Mouse (Mus musculus) heart, postnatal 0 days (tissue): Measurements from ENCODE around the gene Gck. TPM values are rescaled to one million over a fixed set of nuclear protein-coding genes. Genes with fewer than 3 reads are reported as not detected.

Experiments
- ATAC-seq: fragments of 200-750 bp; cut with Nextera tagmentation; 2 replicates; pipeline ENCODE4 v1.8.0; 2017; ENCODE audit warnings: low read depth, moderate number of reproducible peaks, moderate library complexity; ENCODE audit not compliant: insufficient read depth
- DNase-seq: peaks from one replicate; pipeline ENCODE4 v3.0.0-alpha.2; 2016; ENCODE audit warnings: low spot score
- H3K27ac ChIP-seq: fragments of 300-500 bp; sonication (generic); 2 replicates; pipeline ENCODE4 v1.5.1; 2014; ENCODE audit warnings: low read depth, mild to moderate bottlenecking
- H3K27me3 ChIP-seq: fragments of 300-500 bp; sonication (generic); 2 replicates; pipeline ENCODE4 v1.6.1; 2014; ENCODE audit warnings: low read length, mixed read lengths; ENCODE audit not compliant: control insufficient read depth, insufficient read depth
- H3K36me3 ChIP-seq: fragments of 300-500 bp; sonication (generic); replicated peaks from 2 replicates; pipeline ENCODE4 v1.6.1; 2014; ENCODE audit warnings: low read length, mixed read lengths; ENCODE audit not compliant: control insufficient read depth, insufficient read depth
- H3K4me1 ChIP-seq: fragments of 300-500 bp; sonication (generic); 2 replicates; pipeline ENCODE4 v1.6.1; 2014; ENCODE audit warnings: antibody characterized with exemption; ENCODE audit not compliant: control insufficient read depth, insufficient read depth
- H3K4me2 ChIP-seq: fragments of 300-500 bp; sonication (generic); 2 replicates; pipeline ENCODE4 v1.6.1; 2014; ENCODE audit warnings: low read depth, mild to moderate bottlenecking, low read length, moderate library complexity
- H3K4me3 ChIP-seq: fragments of 300-500 bp; sonication (generic); 2 replicates; pipeline ENCODE4 v1.5.1; 2014; ENCODE audit warnings: low read depth, low read length
- H3K9ac ChIP-seq: fragments of 300-500 bp; sonication (generic); replicated peaks from 2 replicates; pipeline ENCODE4 v1.6.1; 2014; ENCODE audit warnings: low read depth, low read length, mixed read lengths
- H3K9me3 ChIP-seq: fragments of 300-500 bp; sonication (generic); replicated peaks from 2 replicates; pipeline ENCODE4 v1.6.1; 2016; ENCODE audit warnings: low read length; ENCODE audit not compliant: control insufficient read depth
- CTCF ChIP-seq: IDR thresholded peaks from 2 replicates; pipeline ENCODE4 v1.5.1; 2016; ENCODE audit warnings: antibody characterized with exemption, control low read depth, low read depth
- EP300 ChIP-seq: IDR thresholded peaks from 2 replicates; pipeline ENCODE4 v1.6.1; 2016; ENCODE audit warnings: antibody characterized with exemption, low read depth
- WGBS: fragments of 180-500 bp; shearing (Covaris S2); extraction: QIAGEN DNeasy Blood & Tissue Kit; methylation state at CpG from one replicate; pipeline ENCODE4 v1.1.7; 2014; 5-methylcytosine and 5-hydroxymethylcytosine counted together
- polyA plus RNA-seq: library from polyadenylated mRNA; unstranded; fragments of >200 nt; fragmentation: Nextera tagmentation; extraction: Ambion mirVana; gene quantifications from 2 replicates; pipeline ENCODE4 v1.2.1, GENCODE M21; 2015
- total RNA-seq: library from RNA; depleted of rRNA; stranded (reverse); fragments of >200 nt; gene quantifications from 2 replicates; pipeline ENCODE4 v1.2.3, GENCODE M21; 2014; ENCODE audit warnings: low replicate concordance; rRNA removed

Gene Gck
- not detected in 2 replicates for total RNA-seq
- 0.71 and 0.78 TPM in 2 replicates for polyA plus RNA-seq

DNA sequence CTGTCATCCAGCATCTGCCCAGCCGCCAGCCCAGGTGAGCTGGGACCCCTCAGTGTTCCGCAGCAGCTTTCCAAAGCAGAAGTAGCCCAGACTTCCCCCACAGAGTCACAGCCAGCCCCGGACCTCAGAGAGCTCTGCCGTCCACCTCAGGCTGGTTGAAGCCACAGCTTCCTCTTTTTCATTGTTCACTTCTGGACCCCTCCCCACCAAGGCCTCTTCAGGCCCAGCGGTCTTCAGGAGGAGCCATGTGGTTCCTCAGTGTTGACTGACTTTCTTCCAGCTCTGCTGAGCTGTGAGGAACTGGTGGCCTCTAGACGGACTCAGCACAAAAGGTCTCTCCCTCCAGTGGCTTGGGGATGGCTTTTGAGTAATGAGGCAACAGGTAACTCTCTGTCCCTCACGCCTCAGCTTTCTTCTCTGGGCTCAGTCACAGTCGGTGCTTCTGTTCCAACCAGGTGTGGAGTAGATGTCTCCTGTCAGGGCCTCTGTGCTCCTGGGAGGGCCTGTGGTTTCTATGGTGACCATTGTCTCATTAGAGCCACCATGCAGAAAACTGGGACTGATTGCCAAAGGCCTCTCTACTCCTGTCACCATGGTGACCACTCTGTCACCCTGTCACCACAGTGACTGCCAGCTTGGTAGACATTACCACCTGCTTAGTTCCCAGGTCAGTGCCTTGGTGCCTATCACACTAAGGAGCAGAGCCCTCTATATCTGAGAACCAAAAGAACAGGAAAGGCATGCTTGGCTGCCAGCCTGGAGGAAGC is at the start of gene Gck:
Gene Gck, minus strand, starts transcription at position 496 of the 767 bp plus-strand sequence.
- no peak within 1 kb of the TSS for H3K9ac ChIP-seq
- TF ChIP-seq CTCF = no peak
- no peak for TF ChIP-seq EP300
- ATAC-seq = no peak
- no peak within 1 kb of the TSS for H3K4me2 ChIP-seq
- DNase-seq = no peak
- H3K4me3 ChIP-seq = no peak within 1 kb of the TSS
- H3K27me3 ChIP-seq = no peaks in the 10 kb centered on the region
- no peaks in the 10 kb centered on the region for H3K9me3 ChIP-seq
- H3K27ac ChIP-seq = no peak within 1 kb of the TSS
- H3K36me3 ChIP-seq = no peaks in the 10 kb centered on the region
- 65% methylated on average over 8 of the region's 8 CpGs for WGBS
- H3K4me1 ChIP-seq = peaks cover 23% of the 10 kb centered on the region

DNA sequence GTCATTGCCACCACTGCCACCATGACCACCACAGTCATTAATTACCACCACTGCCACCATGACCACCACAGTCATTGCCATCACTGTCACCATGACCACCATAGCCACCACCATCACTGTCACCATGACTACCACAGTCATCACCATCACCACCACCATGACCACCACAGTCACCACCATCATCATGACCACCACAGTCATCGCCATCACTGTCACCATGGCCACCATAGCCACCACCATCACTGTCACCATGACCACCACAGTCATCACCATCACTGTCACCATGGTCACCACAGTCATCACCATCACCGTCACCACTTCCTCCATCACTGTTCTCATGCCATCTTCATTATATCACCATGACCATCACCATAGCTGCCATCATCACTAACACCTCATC is 48.6 kb upstream of the Gck start:
- H3K4me3 ChIP-seq = no peak overlapping the region
- TF ChIP-seq CTCF (no peak), EP300 (no peak)
- ATAC-seq (no peak), DNase-seq (no peak)
- no peak overlapping the region for H3K27ac ChIP-seq
- H3K9me3 ChIP-seq = no peaks in the 10 kb centered on the region
- H3K27me3 ChIP-seq = no peaks in the 10 kb centered on the region
- no peak overlapping the region for H3K4me2 ChIP-seq
- peaks cover 39% of the 10 kb centered on the region for H3K4me1 ChIP-seq
- 100% methylated on average over 2 of the region's 2 CpGs for WGBS
- H3K36me3 ChIP-seq = no peaks in the 10 kb centered on the region
- H3K9ac ChIP-seq = no peak overlapping the region

GRCm38 (mm10) chr11:5995989-5996388 is 46.1 kb upstream of the Gck start:
- Histone ChIP-seq H3K4me1 (peaks cover 15% of the 10 kb centered on the region), H3K36me3 (no peaks in the 10 kb centered on the region), H3K9me3 (no peaks in the 10 kb centered on the region), H3K4me3 (no peak overlapping the region), H3K9ac (no peak overlapping the region), H3K4me2 (no peak overlapping the region), H3K27ac (no peak overlapping the region), H3K27me3 (no peaks in the 10 kb centered on the region)
- TF ChIP-seq CTCF (peak; percentile 98), EP300 (no peak)
- WGBS = 12% methylated on average over 8 of the region's 8 CpGs
- ATAC-seq (peak; percentile 44), DNase-seq (peak; percentile 80)

DNA sequence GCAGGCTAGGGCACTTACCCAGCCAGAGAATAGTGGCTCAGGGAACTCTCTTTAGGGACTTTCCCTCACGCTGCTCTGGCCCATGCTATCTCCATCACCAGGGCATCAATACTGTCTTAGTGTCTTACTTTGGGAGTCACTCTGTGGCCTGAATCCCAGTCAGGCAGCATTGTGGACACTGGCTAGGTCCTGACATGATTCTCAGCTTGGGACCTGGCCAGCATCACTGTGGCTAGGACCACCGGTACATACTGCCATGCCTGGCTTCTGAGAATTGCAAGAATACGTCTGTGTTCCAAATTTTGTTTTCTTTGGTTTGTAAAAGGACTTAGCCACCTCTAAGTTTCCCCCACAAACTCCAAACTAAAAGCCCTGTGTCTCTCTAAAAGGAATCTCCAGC is 45.0 kb upstream of the Gck start:
- WGBS = 76% methylated on average over 3 of the region's 3 CpGs
- Histone ChIP-seq H3K4me2 (no peak overlapping the region), H3K9ac (no peak overlapping the region), H3K4me1 (peaks cover 8% of the 10 kb centered on the region), H3K9me3 (no peaks in the 10 kb centered on the region), H3K27ac (no peak overlapping the region), H3K4me3 (no peak overlapping the region), H3K36me3 (no peaks in the 10 kb centered on the region), H3K27me3 (no peaks in the 10 kb centered on the region)
- DNase-seq (no peak), ATAC-seq (no peak)
- no peak for TF ChIP-seq EP300
- TF ChIP-seq CTCF = no peak

GRCm38 (mm10) chr11:5994212-5994611 is 44.3 kb upstream of the Gck start:
- no peak for DNase-seq
- no peak for ATAC-seq
- WGBS = 94% methylated on average over 5 of the region's 5 CpGs
- Histone ChIP-seq H3K27ac (no peak overlapping the region), H3K27me3 (no peaks in the 10 kb centered on the region), H3K9me3 (no peaks in the 10 kb centered on the region), H3K4me3 (no peak overlapping the region), H3K36me3 (no peaks in the 10 kb centered on the region), H3K4me1 (peaks cover under 1% of the 10 kb centered on the region; the same call in 1 of the 2 replicates), H3K4me2 (no peak overlapping the region), H3K9ac (no peak overlapping the region)
- TF ChIP-seq EP300 (no peak), CTCF (no peak)

DNA sequence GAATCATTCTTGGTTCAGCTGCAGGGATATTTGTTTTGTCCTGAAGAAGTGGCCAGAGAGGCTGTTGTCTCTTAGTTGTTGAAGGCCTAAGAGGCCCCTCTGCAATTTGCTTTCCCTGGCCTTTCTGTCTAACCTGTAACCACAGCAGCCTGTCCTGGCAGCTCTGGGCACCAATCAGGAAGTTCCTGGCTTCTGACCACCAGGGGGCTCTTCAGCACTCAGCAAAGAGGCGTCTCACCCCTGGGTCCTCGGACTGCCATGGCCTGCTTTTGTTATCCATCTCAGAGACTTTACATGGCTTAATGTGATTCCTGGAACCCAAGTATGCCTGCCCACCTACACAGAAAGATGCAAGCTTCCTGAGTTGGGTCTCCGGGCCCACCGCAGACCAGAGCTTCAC is 41.0 kb upstream of the Gck start:
- H3K27me3 ChIP-seq = no peaks in the 10 kb centered on the region
- peak; percentile 25 for DNase-seq
- no peak overlapping the region for H3K4me2 ChIP-seq
- ATAC-seq = no peak
- no peak overlapping the region for H3K9ac ChIP-seq
- H3K4me1 ChIP-seq = no peaks in the 10 kb centered on the region
- WGBS = 29% methylated on average over 4 of the region's 4 CpGs
- H3K27ac ChIP-seq = no peak overlapping the region
- H3K9me3 ChIP-seq = no peaks in the 10 kb centered on the region
- no peak for TF ChIP-seq EP300
- peak; percentile 68 for TF ChIP-seq CTCF
- no peaks in the 10 kb centered on the region for H3K36me3 ChIP-seq
- H3K4me3 ChIP-seq = no peak overlapping the region
